Mouse (Mus musculus) macrophage (primary cell): ENCODE measurements around the gene Timp2. TPM values are rescaled to one million over a fixed set of nuclear protein-coding genes. Genes with fewer than 3 reads are reported as not detected.
"Not testable (repeated sequence)": the region's sequence is repeated elsewhere in the genome, so short reads cannot be mapped to it uniquely, and the experiment has no call there.

Experiments
- H3K27ac ChIP-seq: fragments of 350-480 bp; formaldehyde crosslinking; 2 replicates; pipeline ENCODE4 v1.9.0; 2021
- H3K36me3 ChIP-seq: fragments of 350-480 bp; formaldehyde crosslinking; 2 replicates; pipeline ENCODE4 v1.9.0; 2021; ENCODE audit errors: inconsistent target
- H3K4me3 ChIP-seq: fragments of 350-480 bp; formaldehyde crosslinking; 2 replicates; pipeline ENCODE4 v1.9.0; 2021; ENCODE audit errors: inconsistent target
- H3K79me2 ChIP-seq: fragments of 350-480 bp; formaldehyde crosslinking; 2 replicates; pipeline ENCODE4 v1.9.0; 2021; ENCODE audit errors: inconsistent target
- WGBS: methylation state at CpG from one replicate; pipeline ENCODE4 v1.1.7; 2026; ENCODE audit warnings: inconsistent platforms; ENCODE audit not compliant: missing documents; 5-methylcytosine and 5-hydroxymethylcytosine counted together
- polyA plus RNA-seq: library from polyadenylated mRNA; stranded (reverse); fragments of 250-400 nt; gene quantifications from 3 replicates; pipeline ENCODE4 v1.2.4, GENCODE M21; 2018; ENCODE audit warnings: inconsistent platforms
- total RNA-seq, 78 experiments: library from RNA; depleted of rRNA; stranded (reverse); fragments of 250-400 nt; gene quantifications; 1 replicate in 9 of 78; 2 replicates in 24 of 78; 3 replicates in 43 of 78; 4 replicates in 2 of 78; pipeline ENCODE4 v1.2.4; 2018; ENCODE audit warnings: inconsistent platforms in 56 of 78

Gene Timp2
- 100 to 1,000 TPM in 1 of 26 experiments, 10 to 100 TPM in 19, 1 to 10 TPM in 6; 7.1 to 110 (median 19.3) TPM for total RNA-seq (2018; cell fraction: chromatin; rRNA removed)
- 100 to 1,000 TPM; 167 to 475 (median 292) TPM for total RNA-seq (2018; cell fraction: cytosol; rRNA removed)
- 100 to 1,000 TPM in 21 of 26 experiments, 10 to 100 TPM in 5; 47.6 to 312 (median 149) TPM for total RNA-seq (2018; cell fraction: nucleus; rRNA removed)
- 330 to 662 TPM (median 385 TPM) in 3 replicates for polyA plus RNA-seq

- Histone ChIP-seq H3K4me3 (peak within 1 kb of the TSS; percentile 60), H3K27ac (peak within 1 kb of the TSS; percentile 24; the same call in 1 of the 2 replicates), H3K79me2 (peaks cover 41% of the 10 kb centered on the region), H3K36me3 (peaks cover 10% of the 10 kb centered on the region; the same call in 1 of the 2 replicates)
- 69% methylated on average over 6 of the region's 6 CpGs for WGBS
Observed at GRCm38 (mm10) chr11:118355640-118356039, at the start of gene Timp2. Gene Timp2 (minus strand): TSS chr11:118355740.

GRCm38 (mm10) chr11:118405311-118405710 lies 49.8 kb upstream of the Timp2 start:
- H3K79me2 ChIP-seq, result peaks cover 23% of the 10 kb centered on the region
- peaks cover 45% of the 10 kb centered on the region for H3K36me3 ChIP-seq
- WGBS, result 96% methylated on average over 7 of the region's 8 CpGs
- H3K4me3 ChIP-seq, result no peak overlapping the region
- H3K27ac ChIP-seq, result no peak overlapping the region

GRCm38 (mm10) chr11:118403951-118404899 lies 48.7 kb upstream of the Timp2 start:
- H3K27ac ChIP-seq, result no peak overlapping the region
- H3K36me3 ChIP-seq, result peaks cover 45% of the 10 kb centered on the region
- no peak overlapping the region for H3K4me3 ChIP-seq
- H3K79me2 ChIP-seq, result peaks cover 34% of the 10 kb centered on the region
- 86% methylated on average over 6 of the region's 6 CpGs for WGBS

GRCm38 (mm10) chr11:118403183-118403582 lies 47.6 kb upstream of the Timp2 start:
- no peak overlapping the region for H3K27ac ChIP-seq
- 94% methylated on average over 2 of the region's 2 CpGs for WGBS
- no peak overlapping the region for H3K4me3 ChIP-seq

GRCm38 (mm10) chr11:118401760-118402280 lies 46.3 kb upstream of the Timp2 start, which contains the start of gene Lgals3bp:
Gene Lgals3bp (minus strand): TSS chr11:118402092.
- WGBS, result 17% methylated on average over 7 of the region's 7 CpGs
- peaks cover 45% of the 10 kb centered on the region for H3K36me3 ChIP-seq
- peaks cover 48% of the 10 kb centered on the region for H3K79me2 ChIP-seq
- peak within 1 kb of the TSS; percentile 88 for H3K4me3 ChIP-seq
- peak within 1 kb of the TSS; percentile 96 for H3K27ac ChIP-seq

More at GRCm38 (mm10) chr11:118403183-118403582, 47.6 kb upstream of the Timp2 start:
- Histone ChIP-seq H3K79me2 (peaks cover 44% of the 10 kb centered on the region), H3K36me3 (peaks cover 45% of the 10 kb centered on the region)

GRCm38 (mm10) chr11:118401195-118401594 lies 45.7 kb upstream of the Timp2 start:
- H3K36me3 ChIP-seq, result peaks cover 45% of the 10 kb centered on the region
- H3K27ac ChIP-seq, result peak overlapping the region; percentile 96
- H3K79me2 ChIP-seq, result peaks cover 48% of the 10 kb centered on the region
- WGBS, result 15% methylated on average over 4 of the region's 4 CpGs
- peak overlapping the region; percentile 88 for H3K4me3 ChIP-seq

- 2% methylated on average over 6 of the region's 6 CpGs for WGBS
- Histone ChIP-seq H3K36me3 (peaks cover 49% of the 10 kb centered on the region), H3K4me3 (peak overlapping the region; percentile 88), H3K79me2 (peaks cover 48% of the 10 kb centered on the region), H3K27ac (peak overlapping the region; percentile 96)
Observed at GRCm38 (mm10) chr11:118400566-118400936, 45.0 kb upstream of the Timp2 start.

- Histone ChIP-seq H3K4me3 (peak overlapping the region; percentile 88), H3K27ac (peak overlapping the region; percentile 96), H3K79me2 (peaks cover 48% of the 10 kb centered on the region), H3K36me3 (peaks cover 54% of the 10 kb centered on the region)
- 40% methylated on average over 5 of the region's 5 CpGs for WGBS
Observed at GRCm38 (mm10) chr11:118399891-118400565, 44.5 kb upstream of the Timp2 start.

- Histone ChIP-seq H3K79me2 (peaks cover 48% of the 10 kb centered on the region), H3K27ac (no peak overlapping the region), H3K4me3 (no peak overlapping the region), H3K36me3 (peaks cover 75% of the 10 kb centered on the region)
- WGBS, result 96% methylated on average over 25 of the region's 26 CpGs
Observed at GRCm38 (mm10) chr11:118397806-118398530, 42.4 kb upstream of the Timp2 start.

GRCm38 (mm10) chr11:118394538-118394937 lies 39.0 kb upstream of the Timp2 start:
- no peak overlapping the region for H3K4me3 ChIP-seq
- WGBS, result 96% methylated on average over 6 of the region's 6 CpGs
- H3K36me3 ChIP-seq, result peaks cover 75% of the 10 kb centered on the region
- H3K79me2 ChIP-seq, result peaks cover 18% of the 10 kb centered on the region
- H3K27ac ChIP-seq, result no peak overlapping the region

- 88% methylated on average over 5 of the region's 5 CpGs for WGBS
- no peak overlapping the region for H3K27ac ChIP-seq
- H3K36me3 ChIP-seq, result peaks cover 70% of the 10 kb centered on the region
- no peak overlapping the region for H3K4me3 ChIP-seq
- H3K79me2 ChIP-seq, result peaks cover 12% of the 10 kb centered on the region; the same call in 1 of the 2 replicates
Observed at GRCm38 (mm10) chr11:118393991-118394390, 38.5 kb upstream of the Timp2 start.

- H3K36me3 ChIP-seq, H3K79me2 ChIP-seq, H3K4me3 ChIP-seq, H3K27ac ChIP-seq: not testable (repeated sequence)
- 88% methylated on average over 13 of the region's 13 CpGs for WGBS
Observed at GRCm38 (mm10) chr11:118387816-118388215, 32.3 kb upstream of the Timp2 start.

GRCm38 (mm10) chr11:118379251-118380009 lies 23.9 kb upstream of the Timp2 start:
- no peaks in the 10 kb centered on the region for H3K79me2 ChIP-seq
- no peak overlapping the region for H3K4me3 ChIP-seq
- peak overlapping the region; percentile 24; the same call in 1 of the 2 replicates for H3K27ac ChIP-seq
- 38% methylated on average over 11 of the region's 11 CpGs for WGBS
- no peaks in the 10 kb centered on the region for H3K36me3 ChIP-seq
